8 mouse cellular contexts compared by ENCODE assay signal in genomic region chr4:144949441-144950326, GRCm38 (mm10). TPM values are rescaled to one million over a fixed set of nuclear protein-coding genes. Genes with fewer than 3 reads are reported as not detected.
A peak's percentile ranks its signal among the peaks of the same experiment; 100 is the strongest.
DNase-seq lines count a peak whose midpoint lies in the region; ATAC-seq and TF ChIP-seq lines count a peak whose summit lies in the region.

No protein-coding gene starts in this region.

- H3K4me1 ChIP-seq in hindbrain, embryonic 12.5 days = peaks cover 9% of the 10 kb centered on the region
- H3K4me1 ChIP-seq in limb, embryonic 15.5 days = peaks cover 21% of the 10 kb centered on the region
- H3K4me1 ChIP-seq in midbrain, embryonic 14.5 days (ENCODE audit: control insufficient read depth, insufficient read depth, low read length) = no peaks in the 10 kb centered on the region

- H3K27ac ChIP-seq in hindbrain, embryonic 12.5 days = no peak overlapping the region
- H3K27ac ChIP-seq in limb, embryonic 15.5 days = peak overlapping the region; percentile 63
- peak overlapping the region; percentile 32; the same call in 1 of the 2 replicates for H3K27ac ChIP-seq in midbrain, embryonic 14.5 days (replicated peaks; ENCODE audit: low read depth, low read length)
- no peak overlapping the region for H3K27ac ChIP-seq in left cerebral cortex, adult 2 months

- intact Hi-C loops in left cerebral cortex, adult 2 months (cut with DNase I) = no loop called here

- TF ChIP-seq CTCF in left cerebral cortex, adult 2 months (IDR thresholded peaks at IDR 0.05) = no peak

- DNase-seq in adipocyte (ENCODE audit: low spot score) = peak; percentile 86
- DNase-seq in cerebellum, adult 9-10 months = peak; percentile 36
- DNase-seq in gastrocnemius, adult 18-20 months (ENCODE audit: low spot score) = peak; percentile 82
- DNase-seq in midbrain, embryonic 14.5 days = no peak
- peak; percentile 60 for DNase-seq in testis, postnatal 10 days (ENCODE audit: low spot score)
- DNase-seq in left cerebral cortex, adult 2 months (ENCODE audit: extremely low spot score in 1 of 2, low spot score in 2 of 2) = no peak

- H3K9ac ChIP-seq in hindbrain, embryonic 12.5 days = no peak overlapping the region
- H3K9ac ChIP-seq in limb, embryonic 15.5 days = no peak overlapping the region
- H3K9ac ChIP-seq in midbrain, embryonic 14.5 days (replicated peaks; ENCODE audit: low read length) = no peak overlapping the region

- no peak overlapping the region for H3K4me3 ChIP-seq in hindbrain, embryonic 12.5 days
- H3K4me3 ChIP-seq in limb, embryonic 15.5 days = no peak overlapping the region
- H3K4me3 ChIP-seq in midbrain, embryonic 14.5 days (replicated peaks; ENCODE audit: low read depth, low read length) = no peak overlapping the region
- H3K4me3 ChIP-seq in left cerebral cortex, adult 2 months = no peak overlapping the region

- no peaks in the 10 kb centered on the region for H3K27me3 ChIP-seq in hindbrain, embryonic 12.5 days
- H3K27me3 ChIP-seq in limb, embryonic 15.5 days = no peaks in the 10 kb centered on the region
- H3K27me3 ChIP-seq in midbrain, embryonic 14.5 days (ENCODE audit: control insufficient read depth, insufficient read depth, low read length) = no peaks in the 10 kb centered on the region

- no peak overlapping the region for H3K4me2 ChIP-seq in hindbrain, embryonic 12.5 days (replicated peaks)
- H3K4me2 ChIP-seq in limb, embryonic 15.5 days = no peak overlapping the region
- no peak overlapping the region for H3K4me2 ChIP-seq in midbrain, embryonic 14.5 days (ENCODE audit: low read length)

- H3K9me3 ChIP-seq in hindbrain, embryonic 12.5 days (replicated peaks) = no peaks in the 10 kb centered on the region
- H3K9me3 ChIP-seq in limb, embryonic 15.5 days = no peaks in the 10 kb centered on the region
- no peaks in the 10 kb centered on the region for H3K9me3 ChIP-seq in midbrain, embryonic 14.5 days (ENCODE audit: control insufficient read depth, low read length)

- no peaks in the 10 kb centered on the region for H3K36me3 ChIP-seq in hindbrain, embryonic 12.5 days
- no peaks in the 10 kb centered on the region for H3K36me3 ChIP-seq in limb, embryonic 15.5 days
- no peaks in the 10 kb centered on the region for H3K36me3 ChIP-seq in midbrain, embryonic 14.5 days (ENCODE audit: control insufficient read depth, insufficient read depth, low read length)

- WGBS in hindbrain, embryonic 12.5 days = 12% methylated on average over 9 of the region's 9 CpGs
- WGBS in limb, embryonic 15.5 days = 22% methylated on average over 9 of the region's 9 CpGs
- 16% methylated on average over 9 of the region's 9 CpGs for WGBS in midbrain, embryonic 14.5 days

- peak; percentile 58 for ATAC-seq in hindbrain, embryonic 12.5 days (ENCODE audit: low FRiP score)
- peak; percentile 52; the same call in 1 of the 2 replicates for ATAC-seq in limb, embryonic 15.5 days (ENCODE audit: insufficient number of reproducible peaks, low FRiP score, low TSS enrichment, low read depth)
- ATAC-seq in midbrain, embryonic 14.5 days (ENCODE audit: low FRiP score, low TSS enrichment) = peak; percentile 51

RNA-seq across cellular contexts. Expression of gene Dhrs3, which starts 57.1 kb away (rescaled TPM):
- total RNA-seq in gastrocnemius, adult 18-20 months (2021) = 10 to 100 TPM; 41.1 to 43.1 TPM
- 26.6 and 31.8 TPM in 2 replicates for polyA plus RNA-seq in hindbrain, embryonic 12.5 days (2016; fragmentation: Nextera tagmentation; extraction: Ambion mirVana)
- 113 and 114 TPM in 2 replicates for polyA plus RNA-seq in limb, embryonic 15.5 days (2015; fragmentation: Nextera tagmentation; extraction: Ambion mirVana)
- 47.1 and 51.6 TPM in 2 replicates for polyA plus RNA-seq in midbrain, embryonic 14.5 days (2014; fragmentation: Nextera tagmentation; extraction: Ambion mirVana)
- total RNA-seq in left cerebral cortex, adult 2 months (2021) = 10 to 100 TPM; 28.6 to 29.6 TPM

Comparison
In these comparisons a context has a peak if more than half of its experiments do, and no peak if none do; other contexts are left out.
1. DNase-seq: peak in adipocyte (single experiment), cerebellum, adult 9-10 months (single experiment), gastrocnemius, adult 18-20 months (single experiment) and testis, postnatal 10 days (single experiment); none in midbrain, embryonic 14.5 days (single experiment) and left cerebral cortex, adult 2 months (0 of 2).
2. H3K27ac ChIP-seq: peak in limb, embryonic 15.5 days (single experiment) and midbrain, embryonic 14.5 days (single experiment); none in hindbrain, embryonic 12.5 days (single experiment) and left cerebral cortex, adult 2 months (single experiment).
3. Peak in every context shown above with its lines, with median percentiles within 50 percentile points of each other: ATAC-seq.